Mouse (Mus musculus) spleen, adult 18-20 months (tissue): ENCODE results near the gene Pdzk1ip1.

ENCODE experiments used
- DNase-seq, 2 experiments: peaks; one replicate each; pipeline ENCODE4 v3.0.0; 2022; ENCODE audit warnings: mixed read lengths in 2 of 2

The Pdzk1ip1 gene

DNA sequence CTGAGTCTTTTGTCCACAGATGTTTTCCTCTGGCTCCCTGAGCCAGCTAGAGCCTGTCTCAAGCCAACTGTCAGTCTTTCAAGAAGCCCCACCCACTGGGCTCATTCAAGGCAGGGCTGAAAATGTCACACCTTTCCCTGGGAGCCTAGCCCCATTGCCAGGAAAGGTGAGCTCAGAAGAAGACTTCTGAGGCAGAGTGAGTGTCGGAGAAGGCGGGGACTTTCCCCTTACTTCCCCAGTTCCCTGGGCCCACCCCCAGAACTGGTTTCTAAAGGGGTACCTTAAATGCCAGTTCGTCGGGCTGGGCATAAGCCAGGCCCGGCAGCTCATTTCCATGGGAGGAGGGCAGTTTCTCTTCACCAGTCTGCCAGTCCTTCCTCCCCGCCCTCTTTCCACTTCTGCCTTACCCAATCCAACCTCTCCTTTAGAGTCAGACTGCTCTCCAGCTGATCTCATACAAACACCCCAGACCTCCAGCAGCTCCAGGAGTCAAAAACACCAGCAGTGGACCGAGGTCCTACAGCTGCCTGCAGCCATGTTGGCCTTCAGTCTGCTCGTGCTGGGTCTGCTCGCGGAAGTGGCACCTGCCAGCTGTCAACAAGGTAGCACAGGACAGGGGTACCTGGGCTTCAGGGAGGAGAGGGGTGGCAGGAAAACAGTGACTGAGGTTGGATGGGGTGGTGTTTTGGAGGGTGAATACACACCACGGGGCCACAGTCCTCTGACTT lies at the start of gene Pdzk1ip1:
Gene Pdzk1ip1, plus strand, starts transcription at position 98 of the 728 bp plus-strand sequence.
- no peak for DNase-seq

DNA sequence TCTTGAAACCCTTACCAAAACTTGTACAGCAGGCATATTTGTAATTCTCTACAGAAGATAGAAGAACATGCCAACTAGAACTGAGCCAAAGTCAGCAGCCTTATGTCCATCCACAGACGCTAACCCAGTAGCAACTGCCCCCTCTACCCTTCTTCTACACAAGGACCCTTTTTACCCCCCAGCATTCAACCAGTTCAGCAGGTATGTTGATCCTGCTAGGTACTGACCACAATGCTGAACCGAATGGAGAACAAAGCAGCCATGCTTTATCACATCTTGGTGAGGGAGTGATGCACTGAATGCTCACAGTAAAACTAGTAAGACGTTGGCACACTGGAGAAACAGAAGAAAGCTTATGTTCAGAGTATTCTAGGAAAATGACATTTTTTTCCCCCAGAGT lies 42.9 kb upstream of the Pdzk1ip1 start:
- no peak for DNase-seq

DNA sequence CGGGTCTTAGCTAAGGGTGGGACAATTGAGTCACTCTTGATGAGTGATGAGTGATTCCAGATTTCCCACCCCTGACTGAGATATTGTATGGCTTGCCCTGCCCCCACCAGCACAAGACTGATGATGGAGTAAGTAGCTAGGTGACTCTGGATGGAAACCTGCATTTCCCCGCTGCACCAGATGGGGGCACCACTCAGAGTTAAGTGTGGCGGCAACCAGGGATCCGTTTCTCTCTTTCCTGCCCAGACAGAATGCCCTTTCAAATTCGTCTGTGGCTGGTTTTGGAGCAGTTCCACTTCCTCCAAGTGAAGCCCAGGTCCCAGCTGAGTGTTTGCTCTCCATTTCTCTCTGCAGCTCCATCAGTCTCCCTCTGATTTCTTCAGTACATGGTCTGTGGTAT lies 40.8 kb upstream of the Pdzk1ip1 start:
- DNase-seq, result peak; percentile 19 to 58

DNA sequence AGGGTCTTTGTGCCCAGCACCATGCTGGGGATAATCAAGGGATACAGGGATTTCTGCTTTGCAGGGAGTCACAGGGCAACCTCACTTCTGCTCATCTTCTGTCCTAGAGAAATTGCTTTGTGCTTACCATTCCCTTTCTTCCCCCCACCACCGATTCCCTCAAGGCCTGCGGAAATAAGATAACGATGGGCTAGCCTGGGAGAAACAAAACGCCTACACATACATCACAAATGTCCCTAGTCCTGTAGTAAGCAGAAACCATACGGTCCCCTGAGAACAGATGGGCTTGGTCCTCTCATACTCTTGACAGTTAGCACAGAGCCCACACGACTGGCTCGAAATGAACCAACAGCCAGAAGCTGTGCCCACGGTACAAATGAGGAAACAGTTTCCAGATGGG lies 40.3 kb upstream of the Pdzk1ip1 start:
- no peak for DNase-seq

DNA sequence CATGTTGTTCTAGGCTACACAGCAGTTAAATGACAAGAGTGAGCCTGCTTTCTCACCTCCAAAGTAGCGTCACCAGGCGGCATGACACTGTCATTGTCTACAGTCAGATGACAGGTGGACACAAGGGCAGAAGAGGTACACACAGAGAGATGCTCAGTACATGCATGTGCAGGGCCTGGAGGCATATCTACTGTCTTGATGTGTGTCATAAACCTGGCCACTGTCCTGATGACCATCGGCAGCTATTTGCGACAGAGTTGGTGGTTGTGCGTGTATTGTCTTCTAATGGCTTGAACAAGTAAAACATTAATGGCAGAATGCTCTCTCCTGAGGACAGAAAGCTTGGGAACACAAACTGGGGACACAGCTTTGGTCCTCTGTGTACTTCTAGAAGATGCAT lies 37.3 kb upstream of the Pdzk1ip1 start:
- DNase-seq, result no peak

DNA sequence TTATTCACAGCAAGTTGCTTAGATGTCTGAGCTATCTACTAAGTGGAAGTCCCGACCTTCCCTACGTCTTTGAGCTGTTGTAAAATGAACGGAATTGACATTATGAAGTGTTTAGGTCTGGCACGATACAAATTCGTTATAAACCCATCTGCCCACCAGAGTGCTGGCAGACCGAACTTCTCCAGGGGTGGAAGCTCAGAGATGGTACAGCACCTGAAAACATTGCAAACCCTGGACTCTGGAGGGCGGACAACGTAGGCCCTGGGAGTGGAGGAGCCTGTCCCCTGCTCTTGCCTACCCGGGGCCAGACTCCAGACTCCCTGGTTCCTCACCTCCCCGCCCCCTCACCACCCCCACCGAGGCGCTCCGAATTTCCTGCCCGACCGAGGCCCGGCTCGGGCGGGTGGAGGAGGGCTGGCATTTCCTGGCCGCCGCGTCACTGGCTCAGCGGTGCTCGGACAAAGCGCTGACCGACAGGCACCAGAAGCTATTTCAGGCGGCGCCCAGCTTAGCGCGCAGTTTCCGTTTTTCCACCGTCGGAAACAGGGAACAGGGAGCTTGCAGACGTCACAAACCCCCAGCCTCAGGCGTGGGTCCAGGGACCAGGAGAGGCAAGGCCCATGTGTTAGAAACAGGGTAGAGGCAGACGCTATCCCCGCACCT lies 36.0 kb upstream of the Pdzk1ip1 start:
- DNase-seq, result no peak

DNA sequence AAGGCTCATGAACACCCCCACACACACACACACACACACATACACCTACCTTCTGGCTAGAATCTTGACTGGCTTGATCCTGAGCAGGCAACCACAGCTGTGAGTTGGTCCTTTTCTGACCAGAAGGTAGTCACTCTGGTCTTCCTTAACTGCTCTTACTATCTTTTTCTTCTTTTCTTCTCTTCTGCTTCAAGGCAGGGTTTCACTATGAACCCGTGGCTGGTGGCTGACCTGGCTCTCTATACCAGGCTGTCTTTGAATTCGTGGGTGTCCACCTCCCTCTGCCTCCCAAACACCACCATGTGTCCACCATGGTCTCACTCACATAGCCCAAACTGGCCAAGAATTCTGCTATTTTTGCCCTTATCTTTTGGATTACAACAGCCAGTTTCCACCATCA lies 33.5 kb upstream of the Pdzk1ip1 start:
- DNase-seq, result no peak

DNA sequence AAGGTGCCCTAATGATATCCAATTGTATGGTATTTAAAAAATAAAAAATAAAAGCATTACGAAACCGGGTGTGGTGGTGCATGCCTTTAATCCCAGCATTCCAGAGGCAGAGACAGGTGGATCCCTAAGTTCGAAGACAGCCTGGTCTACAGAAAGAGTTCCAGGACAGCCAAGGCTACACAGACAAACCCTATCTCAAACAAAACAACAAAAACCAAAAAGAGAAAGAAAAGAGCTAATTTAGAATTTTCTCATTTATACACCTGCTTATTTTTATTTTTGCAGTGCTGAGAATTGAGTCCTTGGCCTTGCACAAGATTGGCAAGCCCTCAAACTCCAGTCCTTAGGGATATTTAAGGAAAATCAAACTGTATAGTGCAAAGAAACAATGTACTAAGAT lies 32.8 kb upstream of the Pdzk1ip1 start:
- DNase-seq, result no peak

DNA sequence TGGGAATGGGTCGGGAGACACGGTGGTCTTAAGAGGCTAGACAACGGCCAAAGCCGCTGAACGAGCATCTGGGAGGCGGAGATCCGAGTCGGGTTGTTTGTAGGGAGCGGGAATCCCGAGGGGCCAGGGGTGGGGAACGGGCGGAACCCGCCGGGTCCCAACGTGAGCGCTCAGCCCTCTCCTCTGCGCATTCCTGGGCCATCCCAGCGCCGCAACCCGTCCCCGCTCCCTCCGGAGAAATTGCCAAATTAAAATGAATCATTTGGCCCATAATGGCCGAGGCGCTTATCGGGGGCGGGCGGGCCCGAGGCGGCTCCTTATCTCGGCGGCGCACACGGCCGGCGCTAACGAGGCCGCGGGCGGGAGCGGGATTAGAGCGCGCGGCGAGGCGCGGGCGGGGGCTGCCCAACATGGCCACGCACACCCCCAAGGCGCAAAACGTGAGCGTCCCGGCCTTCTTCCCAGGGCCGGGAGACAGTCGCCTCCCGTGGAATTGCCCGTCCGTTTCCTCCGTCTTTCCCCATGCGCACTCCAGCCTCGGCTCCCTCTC lies 32.1 kb upstream of the Pdzk1ip1 start, which contains the start of gene Tal1:
Gene Tal1, plus strand, starts transcription at position 56 of the 550 bp plus-strand sequence.
- DNase-seq, result peak in 1 of 2 experiments; percentile 18

DNA sequence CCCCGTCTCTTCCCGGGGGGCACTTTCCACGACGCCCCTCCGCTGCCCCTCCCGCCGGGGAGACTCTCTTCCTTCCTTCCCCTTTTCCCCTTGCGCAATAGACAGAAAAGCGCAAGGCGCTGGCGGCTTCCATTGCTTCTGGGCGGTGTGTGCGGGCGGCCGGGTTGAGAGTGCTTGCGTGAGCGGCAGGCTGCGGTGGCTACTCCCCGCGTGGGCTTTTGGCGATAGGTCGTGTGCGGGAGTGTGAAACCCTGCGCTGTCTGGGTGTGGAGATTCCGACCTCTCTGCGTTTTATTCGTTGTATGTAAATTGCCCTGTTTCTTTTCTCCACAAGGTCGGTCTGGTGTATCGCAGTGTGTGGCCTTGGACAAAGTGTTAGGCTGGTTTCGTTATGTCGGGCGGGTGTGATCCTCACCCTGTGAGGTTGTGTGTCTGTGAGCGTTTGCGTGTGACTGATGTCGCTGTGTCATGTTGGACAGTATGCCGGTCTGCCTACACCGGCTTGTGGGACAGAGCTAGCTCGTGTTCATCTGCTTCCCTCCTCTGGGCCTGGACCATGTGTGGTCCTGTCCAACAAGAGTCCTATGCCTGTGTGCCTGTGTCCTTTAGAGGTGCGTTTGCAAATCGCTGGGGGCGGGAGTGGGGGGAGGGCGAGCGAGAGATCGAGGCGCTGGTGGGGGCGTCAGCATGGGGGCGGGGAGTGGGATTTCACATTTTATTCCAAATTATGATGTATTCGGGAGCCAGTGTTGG lies 31.4 kb upstream of the Pdzk1ip1 start:
- peak in 1 of 2 experiments; percentile 37 for DNase-seq

DNA sequence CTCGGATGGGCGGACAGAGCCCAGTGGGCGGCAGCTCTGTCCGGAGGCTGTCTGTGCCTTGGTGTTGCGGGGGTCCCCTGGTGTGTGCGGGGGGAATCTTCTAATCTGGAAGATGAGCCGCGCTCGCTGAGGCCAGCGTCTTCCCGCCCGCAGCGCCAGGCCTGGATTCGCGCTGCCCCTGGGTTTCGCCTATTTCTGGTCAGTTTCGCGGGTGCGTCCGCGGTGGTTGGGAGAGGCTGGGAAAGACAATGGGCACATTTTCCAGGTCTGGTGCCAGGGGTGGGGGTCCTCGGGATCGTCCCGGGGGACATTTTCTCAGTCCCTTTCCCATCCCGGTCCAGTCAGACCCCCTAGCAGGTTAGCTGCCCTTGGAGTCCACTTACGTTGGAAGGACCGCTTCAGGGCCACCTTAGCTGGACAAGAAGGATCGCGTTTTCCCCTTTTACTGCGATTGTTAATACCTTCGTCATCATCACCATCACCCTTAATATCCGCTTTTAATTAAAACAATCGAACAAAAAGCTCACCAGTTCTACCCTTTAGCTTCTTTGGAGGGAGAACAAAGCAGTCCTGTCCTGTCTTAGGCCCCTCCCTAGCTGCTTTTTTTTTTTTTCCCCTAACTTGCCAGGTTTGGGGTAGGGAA lies 30.7 kb upstream of the Pdzk1ip1 start:
- no peak for DNase-seq

DNA sequence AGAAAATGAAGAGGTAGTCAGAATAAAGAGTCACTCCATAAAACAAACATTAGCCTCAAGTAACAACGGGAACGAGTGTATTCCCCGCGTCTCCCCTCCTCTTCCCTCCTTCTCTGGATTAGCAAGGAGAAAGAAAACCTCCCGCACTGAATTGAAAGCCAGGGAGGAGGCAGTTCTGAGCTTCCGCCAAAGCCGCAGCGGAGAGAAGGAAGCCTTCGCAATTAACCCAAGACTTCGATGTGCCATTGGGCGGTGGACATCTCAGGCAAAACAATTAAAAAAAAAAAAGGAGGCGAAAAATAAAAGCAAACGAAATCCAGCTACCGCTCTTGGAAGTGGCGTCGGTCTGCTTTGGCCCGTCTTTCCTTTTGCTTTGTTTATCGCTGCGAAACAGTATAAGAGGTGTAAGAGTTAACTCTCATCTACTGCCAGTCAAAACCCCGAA lies 30.2 kb upstream of the Pdzk1ip1 start:
- peak in 1 of 2 experiments; percentile 21 for DNase-seq

DNA sequence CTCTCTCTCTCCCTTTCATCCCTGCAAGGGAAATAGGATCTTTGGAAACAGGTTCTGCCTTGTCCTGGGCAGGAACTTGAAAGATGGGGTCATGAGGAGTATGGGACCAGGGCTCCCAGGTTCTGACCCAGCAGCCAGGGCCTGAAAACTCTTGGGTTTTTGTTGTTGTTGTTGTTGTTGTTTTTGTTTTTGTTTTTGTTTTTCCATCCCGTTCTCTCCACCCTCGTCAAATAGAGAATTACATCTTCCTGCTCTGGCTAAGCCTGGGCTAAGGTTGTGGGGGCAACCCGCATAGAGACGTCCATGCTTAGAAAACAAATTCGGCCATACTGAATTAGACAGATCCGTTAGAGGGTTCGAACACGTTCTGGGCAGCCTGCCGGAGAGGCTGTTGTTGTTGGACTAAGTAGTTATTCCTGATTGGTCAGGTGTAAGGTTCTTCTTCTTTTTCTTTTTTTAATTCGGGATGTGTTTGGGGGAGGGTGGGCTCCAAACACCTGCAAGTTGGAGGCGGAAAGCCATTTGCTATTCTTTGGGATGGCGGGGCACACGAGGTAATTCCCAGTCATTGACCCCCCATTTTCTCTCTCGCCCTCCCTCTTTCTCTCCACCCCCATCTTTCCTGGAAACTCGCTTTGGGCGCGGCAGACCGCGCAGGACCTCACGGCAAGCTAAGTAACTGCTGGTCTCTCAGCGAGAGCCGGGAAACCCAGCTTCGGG lies 29.5 kb upstream of the Pdzk1ip1 start:
- no peak for DNase-seq

DNA sequence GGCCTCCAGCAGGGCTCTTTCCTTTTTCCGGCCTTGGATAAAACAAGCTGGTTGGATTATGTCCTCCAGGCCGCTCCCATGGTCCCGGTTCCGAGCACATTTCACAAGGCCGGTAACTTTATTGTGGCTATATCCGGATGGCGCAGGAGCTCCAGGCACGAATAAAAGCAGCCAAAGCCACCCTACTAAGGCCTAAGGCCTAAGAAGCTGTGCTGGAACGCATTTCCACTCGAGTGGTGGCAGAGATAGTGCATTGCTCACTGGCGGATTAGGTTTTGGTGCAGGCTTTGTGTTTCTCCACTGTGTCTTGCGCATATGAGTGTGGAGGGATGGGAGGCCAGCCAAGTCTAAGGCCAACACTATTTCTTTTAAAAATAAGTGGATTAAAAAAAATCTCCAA lies 28.6 kb upstream of the Pdzk1ip1 start:
- no peak for DNase-seq

DNA sequence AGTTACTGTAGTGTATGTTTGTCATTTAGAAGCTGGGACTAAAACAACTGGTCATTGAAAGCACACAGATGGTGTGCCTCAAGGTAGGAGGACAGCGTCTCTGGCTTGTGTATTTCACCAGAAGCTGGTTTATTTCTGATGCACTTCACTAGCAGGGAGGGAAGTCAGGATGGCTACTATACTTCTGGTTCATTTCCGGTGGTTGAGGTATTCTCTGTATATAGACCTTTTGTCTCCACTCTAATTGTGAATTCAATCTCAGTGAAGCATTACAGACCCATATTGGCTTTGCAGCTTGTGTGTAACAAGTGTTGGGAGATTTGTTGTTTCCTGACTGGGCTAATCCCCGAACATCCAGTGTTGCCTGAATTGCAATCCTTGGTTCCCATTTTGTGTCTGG lies 27.8 kb upstream of the Pdzk1ip1 start:
- no peak for DNase-seq

DNA sequence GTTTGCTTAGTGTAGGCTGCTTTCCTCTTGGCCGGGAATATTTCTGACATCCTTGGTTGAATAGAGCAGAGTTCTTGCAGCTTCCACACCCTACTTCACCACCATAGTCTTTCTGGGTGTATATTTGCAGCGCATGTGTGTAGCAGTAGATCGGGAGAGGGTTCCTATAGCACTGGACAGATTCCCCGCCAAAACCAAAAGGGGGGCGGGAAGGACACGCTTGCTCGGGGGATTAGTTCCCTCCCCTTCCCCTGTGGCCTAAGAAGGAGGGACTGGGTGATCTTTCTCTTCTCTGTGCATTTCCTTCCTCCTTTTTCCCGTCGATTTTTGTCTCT lies 26.0 kb upstream of the Pdzk1ip1 start:
- no peak for DNase-seq

DNA sequence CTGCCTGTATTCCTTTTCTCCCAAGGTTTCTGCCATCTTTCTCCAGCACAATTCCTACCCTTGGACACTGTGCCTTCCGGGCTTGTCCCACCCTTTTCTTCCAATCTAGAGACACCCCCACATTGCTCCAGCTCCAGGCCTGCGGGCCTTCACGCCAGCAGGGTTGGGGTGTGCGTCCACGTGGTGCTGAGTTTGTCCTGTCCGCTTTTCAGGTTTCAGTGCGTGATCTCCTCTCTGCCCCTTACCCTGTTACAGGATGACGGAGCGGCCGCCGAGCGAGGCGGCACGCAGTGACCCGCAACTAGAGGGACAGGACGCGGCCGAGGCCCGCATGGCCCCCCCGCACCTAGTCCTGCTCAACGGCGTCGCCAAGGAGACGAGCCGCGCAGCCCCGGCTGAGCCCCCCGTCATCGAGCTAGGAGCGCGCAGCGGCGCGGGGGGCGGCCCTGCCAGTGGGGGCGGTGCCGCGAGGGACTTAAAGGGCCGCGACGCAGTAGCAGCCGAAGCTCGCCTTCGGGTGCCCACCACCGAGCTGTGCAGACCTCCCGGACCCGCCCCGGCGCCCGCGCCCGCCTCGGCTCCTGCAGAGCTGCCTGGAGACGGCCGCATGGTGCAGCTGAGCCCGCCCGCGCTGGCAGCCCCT lies 25.5 kb upstream of the Pdzk1ip1 start:
- peak in 1 of 2 experiments; percentile 14 for DNase-seq

DNA sequence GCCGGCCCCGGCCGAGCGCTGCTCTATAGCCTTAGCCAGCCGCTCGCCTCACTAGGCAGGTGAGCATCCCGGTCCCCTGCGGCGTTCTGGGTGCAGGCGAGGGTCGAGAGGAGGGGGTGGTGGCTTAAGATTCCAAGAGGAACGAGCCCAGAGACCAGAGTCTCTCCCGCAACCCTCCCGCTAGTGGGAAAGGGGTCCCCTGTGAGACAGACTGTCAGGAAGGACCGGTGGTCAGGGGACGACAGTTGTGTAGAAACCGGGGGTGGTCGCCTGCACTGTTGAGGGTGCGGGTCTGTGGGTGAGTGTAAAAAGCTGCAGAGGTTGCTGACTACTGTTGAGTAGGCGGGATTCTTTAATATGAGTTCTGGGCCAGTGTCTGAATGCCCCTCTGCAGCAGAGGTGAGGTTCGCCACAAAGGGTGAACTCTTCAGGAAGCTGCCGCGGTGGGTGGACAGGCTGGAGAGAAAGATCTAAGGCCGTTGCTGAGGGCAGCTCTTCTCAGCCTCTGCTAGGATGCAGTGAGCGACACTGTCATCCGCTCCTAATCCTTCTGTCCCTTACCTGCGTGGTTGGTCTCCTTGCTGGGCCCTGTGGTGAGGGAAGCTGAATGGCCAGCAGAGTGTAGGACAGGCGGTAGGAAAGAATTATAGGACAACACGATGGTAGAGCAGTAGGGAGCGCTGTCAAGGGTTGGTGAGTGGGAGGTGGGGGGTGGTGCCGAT lies 24.8 kb upstream of the Pdzk1ip1 start:
- no peak for DNase-seq

DNA sequence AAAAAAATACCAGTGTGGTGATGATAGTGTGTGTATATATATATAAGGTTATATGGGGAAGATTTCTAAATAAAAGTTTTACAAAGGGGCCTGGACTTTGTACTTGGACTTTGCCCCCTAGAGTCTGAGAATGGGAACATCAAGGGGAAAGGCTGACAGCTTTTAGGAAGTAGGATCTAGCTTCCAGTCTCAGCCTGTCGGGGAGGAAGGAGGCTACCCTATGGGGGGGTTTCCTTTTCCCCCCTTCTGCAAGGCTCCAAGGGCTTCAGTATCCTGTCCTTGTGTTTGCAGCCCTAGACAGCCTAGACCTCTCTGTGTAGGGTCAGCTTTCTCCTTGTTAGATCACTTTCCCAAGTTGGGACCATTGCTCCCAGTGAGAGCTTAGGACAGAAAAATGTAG lies 16.8 kb upstream of the Pdzk1ip1 start:
- no peak for DNase-seq

DNA sequence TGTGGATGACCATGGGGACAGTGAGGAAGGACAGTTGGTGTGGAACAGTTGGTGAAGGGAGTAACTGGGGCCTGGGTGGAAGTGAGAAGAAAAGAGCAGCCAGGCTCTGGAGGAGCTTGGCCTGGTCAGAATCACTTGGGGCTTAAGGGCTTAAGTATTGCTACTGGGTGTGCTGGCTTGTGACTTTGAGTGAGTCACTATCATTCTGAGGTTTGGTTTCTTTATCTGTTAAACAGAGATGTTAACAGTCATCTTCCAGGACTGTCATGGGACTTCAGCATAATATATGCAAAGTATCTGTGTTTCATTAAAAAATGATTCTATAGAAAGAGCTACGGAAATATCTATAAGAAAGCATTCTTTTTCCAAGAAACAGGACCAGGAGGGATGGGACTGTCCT lies 13.7 kb upstream of the Pdzk1ip1 start:
- DNase-seq, result no peak
